Mouse (Mus musculus) cerebellum, adult 18-20 months (tissue): ENCODE measurements around the gene Naxd.

Experiments used
- DNase-seq, 2 experiments: peaks; one replicate each; pipeline ENCODE4 v3.0.0; 2021

Gene Naxd

DNA sequence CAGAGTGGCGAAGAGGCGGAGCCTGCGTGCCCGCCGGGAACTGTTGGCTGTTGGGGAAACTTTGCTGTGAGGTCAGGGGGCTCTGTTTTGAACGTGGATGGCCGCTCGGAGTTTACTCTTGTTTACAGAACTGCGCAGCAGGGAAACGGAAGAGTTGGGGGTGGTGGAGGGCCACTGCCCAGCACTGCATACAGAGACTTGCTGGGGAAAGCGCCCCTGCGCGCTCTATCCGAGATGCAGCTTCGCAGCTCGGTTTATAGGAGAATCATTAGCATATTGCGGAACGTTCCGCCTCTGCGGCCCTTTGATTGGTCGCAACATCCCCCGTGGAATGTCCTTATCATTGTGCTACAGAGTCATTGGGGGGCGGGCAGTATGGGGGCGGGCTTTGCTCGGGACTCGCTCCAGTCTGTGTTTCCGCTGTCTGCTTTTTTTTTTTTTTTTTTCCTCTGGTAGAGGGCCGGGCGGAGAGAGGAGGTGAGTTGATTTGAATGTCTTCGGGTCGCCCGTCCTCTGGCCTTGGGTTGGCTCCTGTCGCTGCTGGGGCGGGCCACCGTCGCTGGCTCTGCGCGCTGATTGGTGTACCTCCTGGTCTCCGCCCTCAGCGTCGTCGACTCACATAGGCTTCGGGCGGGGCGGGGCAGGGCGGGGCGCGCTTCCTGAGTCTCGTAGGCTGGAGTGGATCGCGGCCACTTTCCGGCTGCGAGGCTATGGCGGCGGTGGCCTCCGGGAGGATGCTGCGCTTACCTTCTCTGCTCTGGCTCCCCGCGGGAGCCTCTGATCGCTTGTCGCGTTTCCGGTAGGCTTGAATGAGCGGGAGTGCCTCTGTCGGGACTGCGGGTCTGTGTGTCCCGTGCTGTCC, 60.7 kb downstream of the Naxd start:
- DNase-seq: peak; percentile 94 to 98

DNA sequence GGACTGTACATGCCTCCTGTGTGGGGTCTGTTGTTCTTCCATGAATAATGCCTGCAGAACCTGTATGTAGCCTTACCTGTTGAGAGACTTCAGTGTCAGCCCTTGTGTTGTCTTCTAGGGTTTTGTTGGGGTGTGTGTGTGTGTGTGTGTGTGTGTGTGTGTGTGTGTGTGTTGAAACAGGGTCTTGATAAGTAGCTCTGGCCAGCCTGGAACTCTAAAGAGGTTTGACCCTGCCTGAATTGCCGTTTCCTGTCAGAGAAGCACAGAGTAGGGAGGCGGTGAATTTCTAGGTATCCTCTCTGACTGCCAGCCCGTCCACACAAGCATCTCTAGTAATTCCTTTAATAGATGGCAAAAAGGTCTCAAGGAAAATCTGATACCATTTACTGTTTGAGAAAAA, 62.2 kb downstream of the Naxd start:
- DNase-seq: no peak

DNA sequence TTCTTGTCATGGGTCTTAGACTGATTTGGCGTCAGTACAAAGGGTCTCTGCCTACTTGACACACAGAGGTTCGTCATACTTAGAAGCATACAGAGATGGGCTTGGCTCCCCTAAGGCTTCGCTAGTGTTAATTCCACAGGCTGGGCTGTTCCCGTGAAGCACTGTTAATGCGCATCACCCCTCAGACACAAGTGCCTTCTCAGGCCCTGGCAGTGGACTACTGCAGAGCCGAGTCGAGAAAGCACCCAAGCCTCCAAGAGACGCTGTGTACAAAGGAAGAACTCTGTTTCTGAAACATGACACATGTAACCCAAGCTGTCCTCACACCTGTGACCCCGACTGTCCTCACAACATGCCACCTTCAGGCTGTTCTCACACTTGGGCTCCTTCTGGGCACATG, 62.9 kb downstream of the Naxd start:
- no peak for DNase-seq

DNA sequence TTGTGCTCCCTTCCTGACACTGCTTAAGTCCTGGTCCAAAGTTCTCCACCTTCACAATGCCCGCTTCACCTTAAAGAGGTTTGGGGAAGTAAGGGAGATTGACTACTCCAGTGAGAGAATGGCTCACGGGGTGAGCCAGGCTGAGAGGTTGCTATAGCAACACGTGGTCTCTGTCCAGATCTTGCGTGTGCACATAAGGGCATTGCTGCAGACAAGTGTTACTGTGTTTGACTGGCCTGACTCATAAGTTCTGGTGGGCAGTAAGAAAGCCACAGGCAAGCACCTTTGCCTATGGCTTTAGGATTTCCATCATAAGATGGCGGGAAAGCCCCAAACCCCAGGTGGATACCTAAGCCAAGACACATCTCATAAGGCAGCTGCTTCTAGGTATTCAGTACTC, 66.9 kb downstream of the Naxd start:
- DNase-seq: no peak
